Mouse (Mus musculus) MEL (cell line): Measurements from ENCODE around the gene Olfr286. TPM values are rescaled to one million over a fixed set of nuclear protein-coding genes. Genes with fewer than 3 reads are reported as not detected.

Experiments used
- DNase-seq: peaks from one replicate; pipeline ENCODE4 v3.0.0; 2011; ENCODE audit warnings: low read depth, low spot score
- H3K27ac ChIP-seq: 2 replicates; pipeline ENCODE4 v1.5.1; 2012; ENCODE audit warnings: low read depth, mild to moderate bottlenecking, control low read depth, low read length, moderate library complexity; ENCODE audit not compliant: control insufficient read depth
- H3K27me3 ChIP-seq, 2 experiments: fragments of 150-350 bp in 1 of 2; sonication (generic) in 1 of 2; 2 replicates each; pipeline ENCODE4 v1.6.1; 2012; ENCODE audit warnings: low read length in 2 of 2, mild to moderate bottlenecking in 2 of 2, improper control_type of control experiment in 1 of 2, moderate library complexity in 1 of 2; ENCODE audit not compliant: insufficient read depth in 2 of 2, control insufficient read depth in 1 of 2
- H3K36me3 ChIP-seq, 2 experiments: 2 replicates each; pipeline ENCODE4 v1.6.1; 2012 to 2014; ENCODE audit warnings: low read length in 2 of 2, improper control_type of control experiment in 1 of 2, inconsistent platforms in 1 of 2, mild to moderate bottlenecking in 1 of 2; ENCODE audit not compliant: insufficient read depth in 2 of 2, control insufficient read depth in 1 of 2
- H3K4me1 ChIP-seq, 2 experiments: fragments of 150-350 bp in 1 of 2; sonication (generic) in 1 of 2; 2 replicates each; pipeline ENCODE4 v1.6.1; 2012; ENCODE audit warnings: low read length in 2 of 2, improper control_type of control experiment in 1 of 2, mild to moderate bottlenecking in 1 of 2; ENCODE audit not compliant: insufficient read depth in 2 of 2, control insufficient read depth in 1 of 2
- H3K4me3 ChIP-seq, 2 experiments: fragments of 150-350 bp in 1 of 2; sonication (generic) in 1 of 2; 2 replicates each; pipeline ENCODE4 v1.5.1; 2012; ENCODE audit warnings: low read depth in 2 of 2, low read length in 2 of 2, mild to moderate bottlenecking in 2 of 2, moderate library complexity in 2 of 2, control low read depth in 1 of 2, improper control_type of control experiment in 1 of 2; ENCODE audit not compliant: control insufficient read depth in 1 of 2, insufficient read depth in 1 of 2
- H3K79me2 ChIP-seq: 2 replicates; pipeline ENCODE4 v1.6.1; 2012; ENCODE audit warnings: mild to moderate bottlenecking, low read length, moderate library complexity; ENCODE audit not compliant: control insufficient read depth, poor library complexity, insufficient read depth
- H3K9ac ChIP-seq: 2 replicates; pipeline ENCODE4 v1.6.1; 2012; ENCODE audit warnings: low read depth, mild to moderate bottlenecking, control low read depth, low read length, moderate library complexity; ENCODE audit not compliant: control insufficient read depth, poor library complexity, severe bottlenecking
- H3K9me3 ChIP-seq: fragments of 150-350 bp; sonication (generic); replicated peaks from 2 replicates; pipeline ENCODE4 v1.6.1; 2012; ENCODE audit warnings: mild to moderate bottlenecking, low read length, improper control_type of control experiment, moderate library complexity; ENCODE audit not compliant: insufficient read depth
- EP300 ChIP-seq, 2 experiments: IDR thresholded peaks; 2 replicates each; pipeline ENCODE4 v1.6.1; 2011; ENCODE audit warnings: improper control_type of control experiment in 2 of 2, low read length in 2 of 2, low read depth in 1 of 2, mild to moderate bottlenecking in 1 of 2
- GATA1 ChIP-seq: IDR thresholded peaks from 2 replicates; pipeline ENCODE4 v1.6.1; 2011; ENCODE audit warnings: low read depth, low read length, improper control_type of control experiment
- MYB ChIP-seq: IDR thresholded peaks from 2 replicates; pipeline ENCODE4 v1.6.1; 2011; ENCODE audit warnings: mild to moderate bottlenecking, low read depth, low read length, improper control_type of control experiment
- POLR2AphosphoS5 ChIP-seq: IDR thresholded peaks from 2 replicates; pipeline ENCODE4 v1.6.1; 2012; ENCODE audit warnings: low read depth, borderline replicate concordance, mild to moderate bottlenecking, inconsistent platforms, low read length, moderate library complexity, mixed read lengths
- SIN3A ChIP-seq: IDR thresholded peaks from 2 replicates; pipeline ENCODE4 v1.6.1; 2012; ENCODE audit warnings: low read length, improper control_type of control experiment, inconsistent platforms
- TBP ChIP-seq: IDR thresholded peaks from 2 replicates; pipeline ENCODE4 v1.8.0; 2011; ENCODE audit warnings: low read depth, low read length, improper control_type of control experiment
- TCF12 ChIP-seq: IDR thresholded peaks from 2 replicates; pipeline ENCODE4 v1.6.1; 2014; ENCODE audit warnings: low read depth, mild to moderate bottlenecking, inconsistent platforms, low read length, improper control_type of control experiment, moderate library complexity
- UBTF ChIP-seq: IDR thresholded peaks from 2 replicates; pipeline ENCODE4 v1.6.1; 2012; ENCODE audit warnings: low read depth, mild to moderate bottlenecking, inconsistent platforms, low read length, improper control_type of control experiment, moderate library complexity, borderline replicate concordance; ENCODE audit not compliant: insufficient read depth
- ZC3H11A ChIP-seq: IDR thresholded peaks from 2 replicates; pipeline ENCODE4 v1.6.1; 2012; ENCODE audit warnings: low read depth, mild to moderate bottlenecking, inconsistent platforms, low read length, improper control_type of control experiment
- ZKSCAN1 ChIP-seq: IDR thresholded peaks from 2 replicates; pipeline ENCODE4 v1.6.1; 2012; ENCODE audit warnings: low read depth, mild to moderate bottlenecking, inconsistent platforms, low read length, improper control_type of control experiment, moderate library complexity
- polyA plus RNA-seq, 2 experiments: library from polyadenylated mRNA; stranded (reverse) in 1 of 2; unstranded in 1 of 2; fragments of >175 nt in 1 of 2; fragments of >200 nt in 1 of 2; gene quantifications; 2 replicates each; pipeline versions ENCODE4 v1.2.1 to v1.2.4; 2012; ENCODE audit warnings: low replicate concordance in 2 of 2, low read depth in 1 of 2; ENCODE audit not compliant: insufficient read length in 2 of 2, insufficient read depth in 1 of 2, missing spikeins in 1 of 2
- total RNA-seq: library from RNA; depleted of rRNA; stranded (reverse); fragments of 300-350 nt; gene quantifications from 2 replicates; pipeline ENCODE4 v1.2.3, GENCODE M21; 2012

Olfr286 gene
- total and polyA plus RNA-seq, 3 experiments: 0.04 TPM; not detected in 2

DNA sequence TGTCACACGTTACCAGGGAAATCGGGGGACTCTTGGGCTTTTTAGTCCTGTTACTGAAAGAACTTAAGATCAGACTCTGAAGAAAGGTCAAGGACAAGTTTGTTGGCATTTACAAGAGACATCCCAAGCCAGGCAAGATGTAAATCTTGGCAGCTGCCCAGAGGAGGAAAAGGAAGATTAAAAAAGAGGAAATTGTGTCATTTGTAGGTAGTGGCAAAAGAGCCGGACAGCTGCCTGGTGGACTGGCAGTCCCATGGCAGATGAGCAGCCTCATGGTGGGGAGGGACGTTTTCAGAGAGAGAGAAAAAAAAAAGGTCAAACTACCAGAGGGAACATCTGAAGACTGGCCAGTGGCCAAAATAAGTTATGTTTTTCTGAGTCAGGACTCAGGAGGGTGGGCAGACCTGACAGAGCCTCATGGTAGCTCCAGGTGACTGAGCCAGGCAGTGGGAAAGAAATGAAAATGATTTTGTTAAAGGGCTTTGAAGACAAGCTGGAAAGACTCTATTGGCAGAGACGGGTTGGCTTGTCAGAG, 20.8 kb downstream of the Olfr286 start:
- no peak overlapping the region for H3K9ac ChIP-seq
- no peaks in the 10 kb centered on the region for H3K9me3 ChIP-seq
- peak; percentile 21 for DNase-seq
- H3K4me1 ChIP-seq: peaks cover 0 to 11% of the 10 kb centered on the region in 2 experiments; a peak in 2 of 4 replicates
- no peaks in the 10 kb centered on the region for H3K79me2 ChIP-seq
- no peak overlapping the region for H3K4me3 ChIP-seq
- TF ChIP-seq MYB (0 out of 2 replicates have a peak, but pooled peaks have one; percentile 8), ZKSCAN1 (no peak)
- no peaks in the 10 kb centered on the region; a peak in 1 of 4 replicates for H3K36me3 ChIP-seq
- peaks cover 4 to 5% of the 10 kb centered on the region in 2 experiments for H3K27me3 ChIP-seq
- H3K27ac ChIP-seq: no peak overlapping the region

DNA sequence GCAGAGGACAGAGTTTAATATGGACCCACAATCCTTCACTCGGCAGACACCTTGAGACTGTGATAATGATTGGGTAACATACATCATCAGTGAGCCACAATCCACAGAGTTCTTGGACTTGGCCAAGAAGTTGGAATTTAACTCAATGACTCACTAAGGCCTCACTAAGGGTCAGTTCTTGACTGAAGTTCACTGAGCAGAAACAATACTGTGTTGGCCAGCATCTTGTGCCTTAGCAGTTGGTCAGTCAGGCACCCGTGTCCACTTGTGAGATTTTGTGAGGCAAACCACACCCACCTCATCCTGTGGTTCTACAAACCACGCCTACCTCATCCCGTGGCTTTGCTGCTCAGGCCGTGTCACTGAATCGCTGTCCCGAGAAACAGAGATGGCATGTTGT, 24.6 kb downstream of the Olfr286 start:
- H3K4me1 ChIP-seq: peaks cover 0 to 11% of the 10 kb centered on the region in 2 experiments; a peak in 2 of 4 replicates
- no peak overlapping the region for H3K9ac ChIP-seq
- no peak overlapping the region for H3K27ac ChIP-seq
- no peak for TF ChIP-seq SIN3A
- no peak for TF ChIP-seq POLR2AphosphoS5
- TF ChIP-seq ZC3H11A: no peak
- no peak for TF ChIP-seq EP300 (IDR thresholded peaks at IDR 0.05; ENCODE audit: low read depth in 1 of 2, low read length in 2 of 2)
- TF ChIP-seq, all 39 proteins: peak for 0
- Histone ChIP-seq H3K9me3 (no peaks in the 10 kb centered on the region), H3K36me3 (no peaks in the 10 kb centered on the region; a peak in 1 of 4 replicates), H3K27me3 (peaks cover 2 to 3% of the 10 kb centered on the region in 2 experiments; a peak in 2 of 4 replicates), H3K4me3 (no peak overlapping the region), H3K79me2 (no peaks in the 10 kb centered on the region)
- DNase-seq: no peak

DNA sequence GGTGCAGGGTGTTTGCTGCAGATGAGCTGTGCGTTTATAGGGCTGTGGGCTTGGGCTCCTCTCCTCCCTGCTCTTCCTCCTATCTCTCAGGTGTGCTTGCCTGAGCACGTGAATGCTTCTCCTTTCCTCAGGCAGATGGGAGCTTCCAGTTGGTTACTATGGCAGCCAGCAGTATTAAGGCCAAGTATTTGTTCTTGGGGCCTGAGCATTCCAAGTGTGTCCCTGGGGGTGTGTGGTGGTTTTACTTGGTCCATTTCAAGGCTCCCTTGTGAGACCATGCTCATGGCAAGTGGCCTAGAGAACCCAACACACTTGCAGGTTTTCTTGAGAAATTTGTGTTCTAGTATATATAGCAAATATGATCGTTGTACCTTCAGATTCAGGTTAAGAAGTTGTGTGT, 38.8 kb downstream of the Olfr286 start, which contains the start of gene Olfr288:
Olfr288 (minus strand) TSS at position 101 of the 400 bp plus-strand sequence.
- H3K4me1 ChIP-seq: no peaks in the 10 kb centered on the region
- no peaks in the 10 kb centered on the region for H3K79me2 ChIP-seq
- H3K27me3 ChIP-seq: peaks cover 27 to 34% of the 10 kb centered on the region in 2 experiments
- TF ChIP-seq GATA1 (no peak), TCF12 (no peak), UBTF (no peak), TBP (no peak)
- DNase-seq: no peak
- no peak within 1 kb of the TSS for H3K27ac ChIP-seq
- no peak within 1 kb of the TSS for H3K9ac ChIP-seq
- no peak within 1 kb of the TSS for H3K4me3 ChIP-seq
- no peaks in the 10 kb centered on the region for H3K9me3 ChIP-seq
- H3K36me3 ChIP-seq: no peaks in the 10 kb centered on the region; a peak in 1 of 4 replicates
